Mouse (Mus musculus): ENCODE measurements around the gene Sox6. TPM values are rescaled to one million over a fixed set of nuclear protein-coding genes. Genes with fewer than 3 reads are reported as not detected.
A peak's percentile ranks its signal among the peaks of the same experiment; 100 is the strongest.

The Sox6 gene
- polyA plus RNA-seq, 1 experiment from 2014 or later = 40.6 TPM

GRCm38 (mm10) chr7:115941766-115942165 is 96.8 kb downstream of the Sox6 start:
- Histone ChIP-seq H3K4me3 (ENCODE audit: low read depth, low read length) (no peak overlapping the region), H3K27ac (ENCODE audit: low read length) (no peak overlapping the region), H3K36me3 (ENCODE audit: control insufficient read depth, insufficient read depth, low read length) (no peaks in the 10 kb centered on the region), H3K9ac (replicated peaks; ENCODE audit: low read depth, low read length) (no peak overlapping the region), H3K27me3 (ENCODE audit: control insufficient read depth, insufficient read depth, low read length) (no peaks in the 10 kb centered on the region), H3K9me3 (ENCODE audit: control insufficient read depth, low read depth, low read length) (no peaks in the 10 kb centered on the region), H3K4me2 (replicated peaks; ENCODE audit: low read depth, low read length) (no peak overlapping the region), H3K4me1 (ENCODE audit: control insufficient read depth, insufficient read depth, low read length) (no peaks in the 10 kb centered on the region)
- 48% methylated on average over 6 of the region's 6 CpGs for WGBS
- peak; percentile 67; the same call in 1 of the 2 replicates for ATAC-seq (ENCODE audit: insufficient number of reproducible peaks, insufficient read depth, low FRiP score, low read depth)

- Histone ChIP-seq H3K27ac (ENCODE audit: low read length) (no peak overlapping the region), H3K36me3 (ENCODE audit: control insufficient read depth, insufficient read depth, low read length) (no peaks in the 10 kb centered on the region), H3K27me3 (ENCODE audit: control insufficient read depth, insufficient read depth, low read length) (no peaks in the 10 kb centered on the region), H3K4me1 (ENCODE audit: control insufficient read depth, insufficient read depth, low read length) (no peaks in the 10 kb centered on the region), H3K4me2 (replicated peaks; ENCODE audit: low read depth, low read length) (no peak overlapping the region), H3K9me3 (ENCODE audit: control insufficient read depth, low read depth, low read length) (no peaks in the 10 kb centered on the region), H3K9ac (replicated peaks; ENCODE audit: low read depth, low read length) (no peak overlapping the region), H3K4me3 (ENCODE audit: low read depth, low read length) (no peak overlapping the region)
- 82% methylated on average over 5 of the region's 5 CpGs for WGBS
- ATAC-seq (ENCODE audit: insufficient number of reproducible peaks, insufficient read depth, low FRiP score, low read depth) = no peak
Observed at GRCm38 (mm10) chr7:115939292-115939691, 99.3 kb downstream of the Sox6 start.

- H3K9me3 ChIP-seq (ENCODE audit: control insufficient read depth, low read depth, low read length) = no peaks in the 10 kb centered on the region
- no peaks in the 10 kb centered on the region for H3K4me1 ChIP-seq (ENCODE audit: control insufficient read depth, insufficient read depth, low read length)
- H3K27me3 ChIP-seq (ENCODE audit: control insufficient read depth, insufficient read depth, low read length) = no peaks in the 10 kb centered on the region
- H3K4me2 ChIP-seq (replicated peaks; ENCODE audit: low read depth, low read length) = no peak overlapping the region
- ATAC-seq (ENCODE audit: insufficient number of reproducible peaks, insufficient read depth, low FRiP score, low read depth) = no peak
- H3K36me3 ChIP-seq (ENCODE audit: control insufficient read depth, insufficient read depth, low read length) = no peaks in the 10 kb centered on the region
- H3K27ac ChIP-seq (ENCODE audit: low read length) = no peak overlapping the region
- H3K9ac ChIP-seq (replicated peaks; ENCODE audit: low read depth, low read length) = no peak overlapping the region
- 35% methylated on average over 1 of the region's 1 CpGs for WGBS
- no peak overlapping the region for H3K4me3 ChIP-seq (ENCODE audit: low read depth, low read length)
Observed at GRCm38 (mm10) chr7:115936908-115937307, 101.7 kb downstream of the Sox6 start.

- Histone ChIP-seq H3K36me3 (ENCODE audit: control insufficient read depth, insufficient read depth, low read length) (no peaks in the 10 kb centered on the region), H3K4me2 (replicated peaks; ENCODE audit: low read depth, low read length) (no peak overlapping the region), H3K27me3 (ENCODE audit: control insufficient read depth, insufficient read depth, low read length) (no peaks in the 10 kb centered on the region), H3K27ac (ENCODE audit: low read length) (no peak overlapping the region), H3K9me3 (ENCODE audit: control insufficient read depth, low read depth, low read length) (no peaks in the 10 kb centered on the region), H3K4me3 (ENCODE audit: low read depth, low read length) (no peak overlapping the region), H3K4me1 (ENCODE audit: control insufficient read depth, insufficient read depth, low read length) (0 out of 2 replicates have a peak, but pooled peaks cover 4% of the 10 kb centered on the region), H3K9ac (replicated peaks; ENCODE audit: low read depth, low read length) (no peak overlapping the region)
- no peak for ATAC-seq (ENCODE audit: insufficient number of reproducible peaks, insufficient read depth, low FRiP score, low read depth)
- 85% methylated on average over 1 of the region's 1 CpGs for WGBS
Observed at GRCm38 (mm10) chr7:115915338-115915737, 123.3 kb downstream of the Sox6 start.

GRCm38 (mm10) chr7:115910313-115910712 is 128.3 kb downstream of the Sox6 start:
- Histone ChIP-seq H3K4me3 (ENCODE audit: low read depth, low read length) (no peak overlapping the region), H3K4me2 (replicated peaks; ENCODE audit: low read depth, low read length) (no peak overlapping the region), H3K36me3 (ENCODE audit: control insufficient read depth, insufficient read depth, low read length) (no peaks in the 10 kb centered on the region), H3K9me3 (ENCODE audit: control insufficient read depth, low read depth, low read length) (no peaks in the 10 kb centered on the region), H3K9ac (replicated peaks; ENCODE audit: low read depth, low read length) (no peak overlapping the region), H3K4me1 (ENCODE audit: control insufficient read depth, insufficient read depth, low read length) (no peaks in the 10 kb centered on the region), H3K27me3 (ENCODE audit: control insufficient read depth, insufficient read depth, low read length) (no peaks in the 10 kb centered on the region), H3K27ac (ENCODE audit: low read length) (no peak overlapping the region)
- ATAC-seq (ENCODE audit: insufficient number of reproducible peaks, insufficient read depth, low FRiP score, low read depth) = no peak
- 80% methylated on average over 1 of the region's 1 CpGs for WGBS

DNA sequence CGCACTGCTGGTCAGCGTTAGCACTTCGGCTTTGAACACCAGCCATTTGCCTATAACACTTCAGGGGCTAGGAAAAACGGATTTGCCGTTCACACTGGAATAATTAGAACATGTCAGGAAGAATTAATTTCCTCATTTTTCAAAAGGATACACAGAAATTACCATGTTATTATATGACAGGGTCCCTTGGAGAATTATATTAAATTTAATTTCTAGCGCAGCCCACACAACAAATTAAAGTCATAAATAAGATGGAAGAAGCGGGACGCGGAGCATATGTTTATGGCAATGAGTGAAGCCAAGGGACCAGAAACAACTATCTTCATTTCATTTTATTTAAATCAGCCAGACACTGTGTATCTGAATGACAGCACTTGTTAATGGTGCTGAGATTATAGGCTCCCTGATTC is 133.8 kb downstream of the Sox6 start:
- Histone ChIP-seq H3K27me3 (ENCODE audit: control insufficient read depth, insufficient read depth, low read length) (no peaks in the 10 kb centered on the region), H3K9ac (replicated peaks; ENCODE audit: low read depth, low read length) (no peak overlapping the region), H3K9me3 (ENCODE audit: control insufficient read depth, low read depth, low read length) (no peaks in the 10 kb centered on the region), H3K4me2 (replicated peaks; ENCODE audit: low read depth, low read length) (no peak overlapping the region), H3K4me3 (ENCODE audit: low read depth, low read length) (no peak overlapping the region), H3K36me3 (ENCODE audit: control insufficient read depth, insufficient read depth, low read length) (no peaks in the 10 kb centered on the region), H3K4me1 (ENCODE audit: control insufficient read depth, insufficient read depth, low read length) (no peaks in the 10 kb centered on the region), H3K27ac (ENCODE audit: low read length) (no peak overlapping the region)
- no peak for ATAC-seq (ENCODE audit: insufficient number of reproducible peaks, insufficient read depth, low FRiP score, low read depth)
- WGBS = 84% methylated on average over 9 of the region's 9 CpGs

DNA sequence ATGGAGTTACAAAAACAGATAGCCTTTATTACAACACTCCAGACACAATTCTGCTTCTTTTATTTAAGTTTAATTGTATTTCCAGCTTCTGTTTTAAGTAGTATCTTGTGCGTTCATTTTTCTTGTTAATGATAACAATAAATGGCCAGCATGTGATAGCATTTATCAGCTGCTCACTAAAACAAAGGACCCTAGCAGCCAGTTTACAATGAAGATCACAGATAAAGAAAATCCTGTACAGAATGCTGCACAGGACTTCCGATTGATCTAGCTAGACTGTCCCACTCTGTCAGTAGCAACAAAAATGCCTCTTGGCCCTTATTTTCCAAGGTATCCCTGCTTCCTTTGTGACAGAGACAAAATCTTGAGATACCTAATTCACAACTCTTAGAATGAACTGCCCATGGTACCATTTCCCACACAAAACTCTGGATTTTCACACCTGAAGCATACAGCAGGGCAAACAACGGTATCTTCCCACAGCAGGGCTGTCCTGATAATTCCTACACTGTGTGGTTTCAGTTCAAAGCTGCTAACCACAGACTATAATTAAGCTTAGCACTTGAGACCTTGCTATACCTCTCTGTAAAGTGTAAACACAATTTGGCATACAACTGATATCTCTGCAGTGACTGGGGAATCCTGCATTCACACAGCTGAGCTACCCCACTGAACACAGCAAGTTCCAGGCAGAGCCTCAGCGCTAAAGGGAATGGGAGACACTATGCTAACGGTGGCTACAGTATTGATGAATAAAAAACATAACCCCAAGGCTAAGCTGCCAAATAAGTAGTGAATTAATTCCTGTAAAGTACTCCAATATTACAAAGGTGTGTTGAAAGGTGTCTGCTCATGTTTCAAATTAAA is 134.4 kb downstream of the Sox6 start:
- H3K9me3 ChIP-seq (ENCODE audit: control insufficient read depth, low read depth, low read length) = no peaks in the 10 kb centered on the region

DNA sequence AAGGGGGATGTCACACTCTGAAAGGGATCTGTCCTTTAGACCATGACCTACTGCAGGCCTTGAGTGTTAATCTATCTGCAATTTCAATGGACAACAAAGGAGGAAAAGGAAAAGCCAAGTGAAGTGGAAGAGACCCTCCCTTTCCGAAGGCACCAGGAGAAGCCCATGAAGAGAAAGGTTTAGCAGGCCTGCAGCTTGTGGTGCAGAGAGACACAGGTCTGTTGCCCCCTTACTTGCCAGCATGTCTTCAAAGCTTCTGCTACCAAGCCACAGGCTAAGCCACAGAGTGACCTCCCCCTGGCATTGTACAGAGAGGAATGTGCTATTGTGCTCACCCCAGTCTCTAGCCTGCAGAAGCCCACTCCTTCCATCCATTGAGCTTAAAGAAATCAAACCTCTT is 135.2 kb downstream of the Sox6 start:
- no peak overlapping the region for H3K9ac ChIP-seq (replicated peaks; ENCODE audit: low read depth, low read length)
- no peaks in the 10 kb centered on the region for H3K36me3 ChIP-seq (ENCODE audit: control insufficient read depth, insufficient read depth, low read length)
- WGBS = 81% methylated on average over 1 of the region's 1 CpGs
- no peaks in the 10 kb centered on the region for H3K4me1 ChIP-seq (ENCODE audit: control insufficient read depth, insufficient read depth, low read length)
- H3K9me3 ChIP-seq (ENCODE audit: control insufficient read depth, low read depth, low read length) = no peaks in the 10 kb centered on the region
- H3K27ac ChIP-seq (ENCODE audit: low read length) = no peak overlapping the region
- H3K4me2 ChIP-seq (replicated peaks; ENCODE audit: low read depth, low read length) = no peak overlapping the region
- ATAC-seq (ENCODE audit: insufficient number of reproducible peaks, insufficient read depth, low FRiP score, low read depth) = no peak
- no peaks in the 10 kb centered on the region for H3K27me3 ChIP-seq (ENCODE audit: control insufficient read depth, insufficient read depth, low read length)
- H3K4me3 ChIP-seq (ENCODE audit: low read depth, low read length) = no peak overlapping the region

More for the DNA sequence above, 134.4 kb downstream of the Sox6 start:
- H3K9ac ChIP-seq (replicated peaks; ENCODE audit: low read depth, low read length) = no peak overlapping the region
- H3K27me3 ChIP-seq (ENCODE audit: control insufficient read depth, insufficient read depth, low read length) = no peaks in the 10 kb centered on the region
- H3K36me3 ChIP-seq (ENCODE audit: control insufficient read depth, insufficient read depth, low read length) = no peaks in the 10 kb centered on the region
- WGBS = 63% methylated on average over 5 of the region's 5 CpGs
- no peak overlapping the region for H3K4me2 ChIP-seq (replicated peaks; ENCODE audit: low read depth, low read length)
- H3K4me1 ChIP-seq (ENCODE audit: control insufficient read depth, insufficient read depth, low read length) = no peaks in the 10 kb centered on the region
- no peak overlapping the region for H3K27ac ChIP-seq (ENCODE audit: low read length)
- no peak for ATAC-seq (ENCODE audit: insufficient number of reproducible peaks, insufficient read depth, low FRiP score, low read depth)
- H3K4me3 ChIP-seq (ENCODE audit: low read depth, low read length) = no peak overlapping the region

DNA sequence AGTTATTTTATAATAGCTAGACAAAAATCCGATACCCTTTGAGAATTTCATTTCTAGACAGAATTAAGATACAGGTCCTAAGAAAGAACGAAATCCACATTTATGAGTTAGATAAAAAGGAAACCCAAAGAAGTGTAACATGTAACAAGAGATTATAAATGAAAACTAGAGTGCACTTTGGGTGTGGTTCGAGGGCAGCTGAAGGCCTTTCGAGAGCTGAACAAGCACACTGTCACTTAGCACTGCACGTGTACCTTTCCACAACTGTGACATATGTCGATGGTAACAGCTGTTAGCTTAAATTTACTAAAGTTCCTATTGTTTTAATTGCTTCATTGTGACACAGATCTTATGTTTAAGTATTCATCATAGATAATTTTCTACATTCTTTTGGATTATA is 142.8 kb downstream of the Sox6 start:
- no peak overlapping the region for H3K27ac ChIP-seq (ENCODE audit: low read length)
- 46% methylated on average over 6 of the region's 6 CpGs for WGBS
- H3K4me1 ChIP-seq (ENCODE audit: control insufficient read depth, insufficient read depth, low read length) = no peaks in the 10 kb centered on the region
- no peaks in the 10 kb centered on the region for H3K36me3 ChIP-seq (ENCODE audit: control insufficient read depth, insufficient read depth, low read length)
- ATAC-seq (ENCODE audit: insufficient number of reproducible peaks, insufficient read depth, low FRiP score, low read depth) = no peak
- no peak overlapping the region for H3K4me3 ChIP-seq (ENCODE audit: low read depth, low read length)
- H3K27me3 ChIP-seq (ENCODE audit: control insufficient read depth, insufficient read depth, low read length) = no peaks in the 10 kb centered on the region
- H3K9me3 ChIP-seq (ENCODE audit: control insufficient read depth, low read depth, low read length) = no peaks in the 10 kb centered on the region
- no peak overlapping the region for H3K9ac ChIP-seq (replicated peaks; ENCODE audit: low read depth, low read length)
- no peak overlapping the region for H3K4me2 ChIP-seq (replicated peaks; ENCODE audit: low read depth, low read length)
